Mouse (Mus musculus) gonadal fat pad, adult 2 months (tissue): ENCODE results near the gene Sbf1. TPM values are rescaled to one million over a fixed set of nuclear protein-coding genes. Genes with fewer than 3 reads are reported as not detected.

Experiments
- DNase-seq: peaks from one replicate; pipeline ENCODE4 v3.0.0-alpha.2; 2012; ENCODE audit warnings: low read depth
- polyA plus RNA-seq: library from polyadenylated mRNA; depleted of rRNA; stranded (reverse); fragments of >200 nt; gene quantifications from 2 replicates; pipeline ENCODE4 v1.2.3, GENCODE M21; 2012

Sbf1 gene
- polyA plus RNA-seq, 1 experiment = 142 TPM

- no peak for DNase-seq
These were observed 6.2 kb upstream of the Sbf1 start for GRCm38 (mm10) chr15:89321264-89321663.

- no peak for DNase-seq
These were observed 1.0 kb upstream of the Sbf1 start for GRCm38 (mm10) chr15:89316146-89316545.

DNA sequence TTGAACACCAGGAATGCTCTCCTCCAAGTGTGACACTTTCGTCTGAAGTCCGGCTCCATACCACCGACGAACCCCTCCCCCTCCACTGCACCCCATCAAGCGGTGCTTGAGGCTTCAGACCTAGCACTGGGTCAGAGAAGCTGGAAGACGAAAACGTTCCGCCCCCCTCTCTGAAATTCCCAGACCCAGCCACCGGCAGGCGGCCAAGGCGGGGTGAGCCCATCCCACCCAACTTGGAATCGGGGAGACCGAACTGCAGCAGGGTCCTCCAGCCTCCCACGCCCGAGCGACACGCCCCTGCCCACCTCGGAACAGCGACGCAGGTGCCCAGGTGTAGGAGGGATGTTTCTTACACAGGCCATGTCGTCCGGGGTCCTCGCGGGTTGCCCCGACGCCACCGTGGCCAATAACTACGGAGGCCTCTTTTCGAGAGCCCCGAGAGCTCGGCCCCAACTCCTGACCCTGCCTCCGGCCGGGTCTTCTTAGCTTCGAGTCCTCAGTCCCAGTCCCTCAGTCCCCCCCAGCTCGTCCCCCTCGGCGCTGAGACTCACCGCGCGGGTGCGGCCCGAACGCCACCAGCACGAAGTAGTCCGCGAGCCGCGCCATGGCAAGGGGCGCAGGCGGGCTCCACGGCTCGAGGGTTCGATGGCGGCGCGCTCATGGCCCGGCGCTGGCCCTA lies 461 bp downstream of the Sbf1 start:
- DNase-seq = no peak

GRCm38 (mm10) chr15:89314107-89314506 lies 1.0 kb downstream of the Sbf1 start:
- no peak for DNase-seq

DNA sequence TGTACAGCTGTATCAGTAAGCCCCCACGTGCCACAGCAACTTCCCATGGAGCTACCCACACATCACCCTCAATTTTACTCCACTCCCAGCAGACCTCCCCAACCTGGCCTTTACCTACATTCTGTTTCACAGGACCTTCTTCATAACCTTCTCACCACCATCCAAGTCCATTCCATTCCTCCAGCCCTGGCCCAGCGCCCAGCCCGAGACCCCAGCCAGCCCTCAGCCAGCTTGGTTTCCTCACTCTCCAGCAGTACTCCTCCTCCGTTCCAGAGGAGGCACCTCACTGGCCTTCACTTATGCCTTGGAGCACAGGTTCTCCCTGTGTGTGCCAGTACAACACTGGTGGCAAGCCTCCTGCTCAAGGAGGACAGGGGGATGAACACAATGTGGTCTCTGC lies 1.8 kb downstream of the Sbf1 start:
- DNase-seq = no peak

DNA sequence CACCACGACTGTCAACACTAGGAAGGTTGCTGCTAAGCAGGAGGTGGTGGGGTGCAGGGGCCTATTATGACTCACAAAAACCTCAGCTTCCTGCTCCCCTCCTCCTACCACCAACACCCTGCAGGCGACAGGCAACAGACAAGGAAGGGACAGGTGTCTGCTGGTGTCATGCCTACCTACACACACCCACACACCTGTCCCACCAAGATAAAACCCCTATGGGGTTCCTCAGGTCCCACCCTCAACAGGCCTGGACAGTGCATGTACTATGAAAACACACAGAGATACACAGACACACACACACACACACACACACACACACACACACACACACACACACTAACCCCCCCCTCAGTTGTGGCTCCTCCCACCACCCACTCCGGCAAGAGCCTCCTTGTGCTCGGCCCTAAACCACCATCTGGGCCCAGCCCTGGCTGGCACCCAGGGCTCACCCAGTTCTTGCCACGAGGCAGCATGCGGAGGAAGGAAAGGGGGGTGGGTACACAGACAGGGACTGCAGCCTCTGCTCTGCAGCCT lies 5.1 kb downstream of the Sbf1 start:
- no peak for DNase-seq

DNA sequence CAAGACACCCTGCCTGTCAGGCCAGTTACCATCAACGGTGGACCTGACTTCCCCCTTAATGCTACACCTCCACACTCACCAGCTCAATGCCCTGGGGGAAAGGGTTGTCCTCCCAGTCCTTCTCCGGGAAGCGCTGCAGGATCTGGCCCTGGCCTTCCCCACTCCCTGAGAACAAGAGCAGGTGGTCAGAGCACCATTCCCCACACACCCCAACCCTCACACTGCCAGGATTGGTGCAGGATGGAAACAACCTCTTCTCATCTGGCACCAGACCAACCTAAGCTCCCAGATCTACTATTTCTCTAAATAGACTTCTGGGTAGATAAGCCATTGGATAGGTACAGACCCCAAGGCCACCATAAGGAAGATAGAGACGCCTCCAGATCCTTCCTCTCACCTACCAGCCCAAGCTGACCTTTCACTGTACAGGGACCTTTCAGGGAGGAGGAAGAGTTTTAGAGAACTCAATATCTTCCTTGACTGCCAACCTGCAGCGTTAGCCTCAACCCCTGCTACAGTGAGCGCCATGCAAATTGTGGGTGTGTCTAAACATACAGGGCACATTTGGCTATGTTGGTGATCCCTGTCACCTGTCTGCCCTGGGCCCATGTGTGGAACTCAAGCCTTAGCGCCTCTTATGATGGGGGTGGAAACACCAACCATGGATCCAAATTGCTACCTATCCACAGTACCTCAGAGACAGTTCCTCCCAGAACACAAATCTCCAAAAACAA lies 6.5 kb downstream of the Sbf1 start:
- DNase-seq = no peak

GRCm38 (mm10) chr15:89307461-89307860 lies 7.7 kb downstream of the Sbf1 start:
- DNase-seq = no peak

DNA sequence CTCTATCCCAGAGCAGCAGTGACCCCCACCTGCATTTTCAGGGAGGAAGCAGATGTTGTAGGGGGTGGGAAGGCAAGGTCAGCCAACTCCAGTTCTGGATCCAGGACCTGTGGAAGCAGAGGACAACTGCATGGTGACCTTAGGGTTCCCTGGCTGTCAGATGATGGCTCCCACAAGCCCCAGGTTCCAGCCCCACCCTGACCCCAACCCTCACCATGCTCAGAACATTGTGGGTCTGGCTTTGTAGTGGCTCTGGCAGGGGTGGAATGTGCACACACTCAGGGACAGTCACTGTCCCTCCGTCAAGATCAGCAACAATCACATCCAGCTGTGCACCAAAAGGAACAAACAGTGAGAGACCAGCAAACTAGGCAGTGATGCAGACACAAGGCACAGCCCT lies 9.1 kb downstream of the Sbf1 start:
- no peak for DNase-seq

DNA sequence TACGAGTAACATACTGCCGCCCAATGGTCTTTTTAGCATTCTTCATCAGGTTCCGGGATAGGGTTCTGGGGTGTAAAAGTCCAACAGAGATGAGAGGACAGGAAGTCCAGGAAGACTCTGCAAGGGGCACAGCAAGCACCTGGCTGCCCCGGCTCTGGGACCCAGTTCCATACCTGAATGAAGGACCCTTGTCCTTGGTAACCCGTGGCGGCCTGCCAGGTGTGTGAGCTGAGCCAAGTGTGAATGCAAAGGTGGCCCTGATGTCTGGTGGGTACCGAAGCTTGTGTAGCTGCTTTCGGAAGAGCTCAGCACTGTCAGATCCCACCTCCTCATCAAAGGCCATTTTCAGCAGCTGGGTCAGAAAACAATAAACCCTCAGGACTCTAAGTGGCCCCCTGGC lies 14.5 kb downstream of the Sbf1 start:
- DNase-seq = no peak

DNA sequence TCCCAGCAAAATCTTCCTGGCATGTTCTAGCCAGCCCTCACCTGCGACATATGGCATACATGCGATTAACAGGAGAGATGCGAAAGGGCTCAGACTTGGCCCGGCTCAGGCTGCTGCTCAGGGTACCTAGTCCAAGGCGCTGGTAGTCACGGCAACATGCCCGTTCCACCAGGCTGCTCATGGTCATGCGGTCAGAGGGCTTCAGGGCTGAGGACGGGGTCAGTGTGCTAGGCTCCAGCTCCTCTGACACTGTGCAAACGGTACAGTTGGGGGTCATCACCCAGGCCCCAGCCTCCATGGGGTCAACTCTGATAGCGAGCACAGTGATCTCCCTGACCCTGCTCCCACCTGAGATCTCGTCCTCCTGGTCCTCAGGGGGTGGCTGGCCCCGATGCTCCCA lies 14.9 kb downstream of the Sbf1 start:
- DNase-seq = no peak

- no peak for DNase-seq
These were observed 17.4 kb downstream of the Sbf1 start for GRCm38 (mm10) chr15:89297695-89298094.

DNA sequence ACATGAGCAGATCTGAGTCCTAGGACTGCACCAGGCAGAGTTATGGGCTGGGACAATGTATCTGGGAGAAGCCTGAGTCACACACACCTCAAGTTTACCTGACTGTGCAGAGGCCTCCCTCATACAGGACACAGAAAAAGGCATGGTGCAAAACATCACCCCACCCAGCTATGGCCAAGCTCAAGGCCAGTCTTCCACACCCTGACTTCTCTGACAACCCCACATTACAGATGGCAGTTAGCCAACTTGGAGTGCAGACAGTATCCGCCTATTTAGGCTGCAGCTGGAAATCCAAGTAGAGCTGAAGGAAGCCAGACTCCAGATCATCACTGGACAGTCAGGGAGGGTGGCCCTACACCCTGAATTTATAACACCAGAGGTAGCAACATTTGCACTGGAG lies 18.6 kb downstream of the Sbf1 start:
- DNase-seq = no peak

DNA sequence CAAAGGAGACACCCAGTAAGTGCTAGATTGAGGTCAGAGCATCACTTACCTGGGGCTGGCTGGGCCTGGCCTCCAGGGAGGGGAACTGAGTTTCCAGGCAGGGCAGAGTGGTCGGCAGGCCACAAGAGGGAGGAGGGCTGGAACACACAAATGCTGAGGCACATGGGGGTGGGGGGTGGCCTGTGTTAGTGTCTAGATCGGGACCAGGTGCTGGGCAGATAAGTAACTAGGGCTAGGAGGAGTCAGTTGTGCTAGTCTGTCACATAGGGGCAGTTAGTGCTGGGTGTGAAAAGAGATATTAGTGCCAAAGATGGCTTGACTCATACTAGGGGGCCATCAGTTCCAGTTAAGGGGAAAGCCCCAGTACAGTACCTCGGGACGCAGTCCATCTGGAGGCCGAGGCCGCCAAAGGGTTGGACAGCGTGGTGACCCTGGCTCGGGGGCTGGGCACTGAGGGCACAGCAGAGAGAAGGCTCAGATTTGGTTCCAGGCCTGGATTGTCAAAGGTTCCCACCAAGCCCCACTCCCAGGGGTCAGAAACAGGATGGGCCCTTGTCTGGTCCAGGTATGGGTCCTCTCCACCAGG lies 19.4 kb downstream of the Sbf1 start:
- no peak for DNase-seq

DNA sequence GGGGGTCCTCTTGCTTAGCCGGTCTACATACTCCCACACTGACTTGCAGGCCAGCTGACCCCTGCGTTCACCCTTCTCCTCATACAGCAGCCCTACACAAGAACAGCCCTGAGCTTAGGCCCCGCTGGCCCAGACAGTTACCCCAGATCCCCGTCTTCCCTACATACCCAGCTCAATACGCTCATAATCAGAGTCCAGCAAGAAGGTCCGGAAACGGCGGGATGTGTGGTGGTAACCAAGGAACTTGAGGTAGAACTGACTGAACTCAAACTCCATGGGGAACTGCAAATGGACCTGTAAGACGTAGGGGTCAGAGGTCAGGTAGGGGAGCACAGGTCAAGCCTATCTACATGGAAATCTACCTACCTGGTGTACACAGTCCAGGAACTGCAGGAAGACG lies 21.3 kb downstream of the Sbf1 start:
- DNase-seq = no peak

DNA sequence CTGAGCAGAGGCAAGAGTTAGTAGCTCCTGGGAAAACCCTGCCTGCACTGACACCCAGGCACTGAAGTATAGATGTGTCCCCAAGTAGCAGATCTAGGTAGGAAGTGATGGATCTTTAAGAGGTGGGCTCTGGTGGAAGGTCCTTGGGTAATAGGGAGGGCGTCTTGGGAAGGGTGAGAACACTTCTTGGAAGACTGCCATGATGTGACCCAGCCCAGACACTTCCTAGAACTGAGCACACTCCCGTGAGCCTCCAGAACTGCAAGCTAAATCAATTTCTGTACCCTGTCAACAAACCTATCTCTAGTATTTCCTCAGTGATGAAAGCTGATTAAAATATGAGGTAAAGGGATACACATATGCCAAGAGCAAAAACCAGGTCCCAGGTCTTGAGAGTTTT lies 22.3 kb downstream of the Sbf1 start:
- DNase-seq = no peak

- DNase-seq = no peak
These were observed 23.6 kb downstream of the Sbf1 start for GRCm38 (mm10) chr15:89291521-89291920.

DNA sequence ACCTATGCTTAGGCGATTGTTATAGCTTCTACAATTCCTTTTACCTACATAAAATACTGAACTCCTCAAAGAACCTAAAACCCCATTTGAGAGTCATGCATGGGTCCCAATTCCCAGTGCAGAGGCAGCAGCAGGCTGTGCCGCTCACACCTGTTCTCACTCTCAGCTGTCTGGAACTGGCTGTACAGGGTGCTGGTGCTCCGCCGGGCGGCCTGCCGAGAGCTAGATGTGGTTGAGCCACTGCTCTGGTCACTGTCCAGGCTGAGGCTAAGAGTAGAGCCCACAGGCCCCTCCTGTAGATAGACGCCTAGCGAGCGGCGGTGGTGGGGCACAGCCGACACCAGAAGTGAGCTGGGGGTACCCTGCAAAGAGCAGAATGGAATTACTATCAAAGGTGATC lies 25.7 kb downstream of the Sbf1 start:
- no peak for DNase-seq

- no peak for DNase-seq
These were observed 26.8 kb downstream of the Sbf1 start for GRCm38 (mm10) chr15:89288227-89288767.

DNA sequence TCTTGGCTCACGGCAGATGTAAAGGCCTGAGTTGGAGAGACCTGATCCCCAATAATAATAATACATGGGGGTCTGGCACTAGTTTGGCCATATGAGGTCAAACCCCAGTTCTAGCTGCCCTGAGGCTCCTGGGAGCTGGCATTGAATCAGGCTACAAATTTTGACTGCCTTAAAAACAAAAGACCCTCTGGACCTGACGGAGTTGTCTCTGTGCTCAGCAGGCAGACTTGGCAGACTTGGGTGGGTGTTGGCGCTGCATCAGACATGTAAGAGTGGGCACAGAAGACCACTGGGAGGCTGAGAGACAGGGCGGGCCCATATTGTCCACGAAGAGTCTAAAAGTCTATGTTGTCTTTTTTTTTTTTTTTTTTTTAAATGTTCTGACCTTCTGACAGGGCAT lies 28.5 kb downstream of the Sbf1 start:
- DNase-seq = no peak

- no peak for DNase-seq
These were observed 29.0 kb downstream of the Sbf1 start for GRCm38 (mm10) chr15:89286114-89286513.

DNA sequence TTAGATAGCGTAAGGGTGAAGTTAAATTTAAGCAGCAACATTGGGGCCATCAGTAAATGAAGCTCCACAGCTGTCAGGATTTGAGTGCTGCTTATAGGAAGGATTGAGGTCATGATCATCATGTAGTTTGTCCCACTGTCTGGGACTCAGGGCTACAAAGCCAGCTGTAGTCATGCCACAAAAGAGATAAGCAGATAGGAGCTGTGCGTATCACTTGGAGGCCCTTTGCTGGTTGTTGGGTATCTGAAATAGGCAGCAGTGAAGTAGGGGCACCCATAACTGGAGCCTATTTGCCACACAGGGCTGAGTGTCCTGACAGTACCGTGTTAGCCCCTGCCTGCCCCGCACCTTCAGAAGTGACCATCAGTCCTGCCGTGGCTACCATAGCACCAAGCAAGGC lies 29.6 kb downstream of the Sbf1 start:
- DNase-seq = no peak

DNA sequence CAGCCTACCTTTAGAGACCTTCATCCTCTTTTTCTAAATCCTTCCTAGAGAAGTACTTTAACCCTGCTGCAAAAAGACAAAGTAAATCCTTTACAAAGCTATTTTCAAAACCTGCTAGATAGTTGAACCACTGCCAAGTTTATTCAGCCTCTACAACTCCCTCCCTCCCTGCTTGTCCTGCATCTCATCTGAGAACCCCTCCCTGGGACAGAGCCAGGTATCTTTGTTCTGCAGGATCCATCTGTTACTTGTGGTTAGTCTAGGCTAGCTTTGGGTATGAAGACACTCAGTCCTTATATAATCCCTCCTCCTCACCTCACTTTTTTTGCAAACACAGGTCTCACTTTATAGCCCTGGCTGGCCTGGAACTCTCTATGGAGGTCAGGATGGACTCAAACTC lies 30.1 kb downstream of the Sbf1 start:
- DNase-seq = no peak
